13 mouse cellular contexts compared by ENCODE assay signal in the genomic region with DNA sequence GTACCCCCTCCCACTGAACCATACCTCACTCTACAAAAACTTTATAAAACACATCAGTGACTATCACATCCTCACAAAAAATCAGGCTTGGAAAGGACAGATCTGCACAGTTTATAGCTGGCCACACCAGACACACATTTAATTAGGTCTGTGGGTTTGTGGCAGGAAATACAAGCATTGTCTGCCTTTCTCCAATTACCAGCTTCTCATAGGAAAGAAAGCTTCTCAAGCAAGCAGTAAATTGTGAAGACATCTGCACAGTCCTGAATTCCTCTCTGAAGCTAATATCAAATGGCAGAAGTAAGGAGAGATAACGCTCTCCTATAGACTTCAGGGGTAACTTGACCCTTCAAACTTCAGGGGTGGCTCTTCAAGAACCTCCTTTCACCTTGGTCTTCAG.
"Had no signal": no experiment of that assay in that cellular context is flagged by ENCODE, and none has a peak within 500 bp of the region (broad histone marks: within the 10 kb centered on the region; RNA-seq: fewer than 3 reads in every experiment).

No protein-coding gene starts in this region.

- ATAC-seq: lung, postnatal 0 days; midbrain, embryonic 16.5 days had no signal

- H3K27me3 ChIP-seq: stomach, embryonic 15.5 days had no signal

- H3K9me3 ChIP-seq: kidney, embryonic 15.5 days; limb, embryonic 10.5 days; liver, embryonic 15.5 days; stomach, embryonic 15.5 days had no signal

- H3K9ac ChIP-seq: kidney, embryonic 15.5 days; liver, embryonic 15.5 days; stomach, embryonic 15.5 days had no signal

- H3K4me3 ChIP-seq: kidney, embryonic 15.5 days; limb, embryonic 10.5 days; liver, embryonic 15.5 days; stomach, embryonic 15.5 days had no signal

- H3K36me3 ChIP-seq: kidney, embryonic 15.5 days; limb, embryonic 10.5 days; liver, embryonic 15.5 days; stomach, embryonic 15.5 days had no signal

- H3K4me2 ChIP-seq: kidney, embryonic 15.5 days; liver, embryonic 11.5 days; liver, embryonic 15.5 days; stomach, embryonic 15.5 days had no signal

- H3K4me1 ChIP-seq: liver, embryonic 15.5 days; stomach, embryonic 15.5 days had no signal

- DNase-seq: kidney, adult 18-20 months; kidney, postnatal 36 days; lung, adult 2 months; lung, postnatal 36 days; thymus, adult 2 months; thymus, postnatal 25 days had no signal

- H3K27ac ChIP-seq: kidney, embryonic 15.5 days; limb, embryonic 10.5 days; liver, embryonic 15.5 days; stomach, embryonic 15.5 days had no signal
